Mouse (Mus musculus): Measurements from ENCODE around the gene Mri1. TPM values are rescaled to one million over a fixed set of nuclear protein-coding genes. Genes with fewer than 3 reads are reported as not detected.

Gene Mri1
- polyA plus RNA-seq, 1 experiment from 2014 or later: 61.4 TPM

MicroRNA genes within 50 kb of the gene (microRNA counts, 519-probe panel; counts per million panel counts)
- microRNA mmu-miR-23a: 4,568 counts per million, percentile 71 among the panel's probes with 10 or more counts
- 5,489 counts per million, percentile 89 among the panel's probes with 10 or more counts for microRNA mmu-miR-27a

Small RNAs within 50 kb of the gene (microRNA-seq; reads per million reads assigned to microRNA genes)
- 9,461 reads per million, percentile 94 among the genes with 10 or more reads in this experiment for gene Mir23a
- gene Mir24-2: not detected
- gene Mir27a: 201 reads per million, percentile 58 among the genes with 10 or more reads in this experiment
- not detected for gene Mir3074-2

Other genes with a start within 250 kb of the Mri1 start
- gene 2210011C24Rik, start 245.2 kb downstream of the Mri1 start, polyA plus RNA-seq (2014; fragmentation: Nextera tagmentation; extraction: Ambion mirVana): 0.18 and 0.35 TPM in 2 replicates
- gene Palm3, start 235.9 kb downstream of the Mri1 start, polyA plus RNA-seq (2014; fragmentation: Nextera tagmentation; extraction: Ambion mirVana): 1.1 and 2.1 TPM in 2 replicates
- gene Il27ra, start 214.7 kb downstream of the Mri1 start, polyA plus RNA-seq (2014; fragmentation: Nextera tagmentation; extraction: Ambion mirVana): 0.20 and 0.27 TPM in 2 replicates
- gene Rln3, start 212.3 kb downstream of the Mri1 start, polyA plus RNA-seq (2014; fragmentation: Nextera tagmentation; extraction: Ambion mirVana): not detected in 2 replicates
- 1.2 and 1.3 TPM in 2 replicates for gene Gm10643, start 192.2 kb downstream of the Mri1 start, polyA plus RNA-seq (2014; fragmentation: Nextera tagmentation; extraction: Ambion mirVana)
- gene Rfx1, start 190.5 kb downstream of the Mri1 start, polyA plus RNA-seq (2014; fragmentation: Nextera tagmentation; extraction: Ambion mirVana): 11.9 and 12.9 TPM in 2 replicates
- gene Dcaf15, start 152.6 kb downstream of the Mri1 start, polyA plus RNA-seq (2014; fragmentation: Nextera tagmentation; extraction: Ambion mirVana): 13.4 and 15.2 TPM in 2 replicates
- 0.10 and 0.17 TPM in 2 replicates for gene Podnl1, start 131.3 kb downstream of the Mri1 start, polyA plus RNA-seq (2014; fragmentation: Nextera tagmentation; extraction: Ambion mirVana)
- 15.2 and 15.7 TPM in 2 replicates for gene Cc2d1a, start 109.4 kb downstream of the Mri1 start, polyA plus RNA-seq (2014; fragmentation: Nextera tagmentation; extraction: Ambion mirVana)
- gene 4930432K21Rik, start 109.3 kb downstream of the Mri1 start, polyA plus RNA-seq (2014; fragmentation: Nextera tagmentation; extraction: Ambion mirVana): 0.61 and 0.89 TPM in 2 replicates
- gene Nanos3, start 72.1 kb downstream of the Mri1 start, polyA plus RNA-seq (2014; fragmentation: Nextera tagmentation; extraction: Ambion mirVana): 4.3 and 4.9 TPM in 2 replicates
- gene Zswim4, start 20.3 kb downstream of the Mri1 start, polyA plus RNA-seq (2014; fragmentation: Nextera tagmentation; extraction: Ambion mirVana): 23.9 and 24.5 TPM in 2 replicates
- gene D8Ertd738e, start 7.6 kb downstream of the Mri1 start, polyA plus RNA-seq (2014; fragmentation: Nextera tagmentation; extraction: Ambion mirVana): 361 and 375 TPM in 2 replicates
- gene Ccdc130, start 13.1 kb upstream of the Mri1 start, polyA plus RNA-seq (2014; fragmentation: Nextera tagmentation; extraction: Ambion mirVana): 19.9 and 21.6 TPM in 2 replicates
- 5.3 and 9.1 TPM in 2 replicates for gene Cacna1a, start 131.1 kb upstream of the Mri1 start, polyA plus RNA-seq (2014; fragmentation: Nextera tagmentation; extraction: Ambion mirVana)

All from limb, embryonic 11.5 days (tissue).